Mouse (Mus musculus) ES-Bruce4 (cell line): ENCODE results near the gene Tbk1.

Source experiments
- CTCF ChIP-seq: IDR thresholded peaks from one replicate; pipeline ENCODE4 v1.8.1; 2011; ENCODE audit warnings: low read depth, low read length
- EP300 ChIP-seq: IDR thresholded peaks from 2 replicates; pipeline ENCODE4 v1.6.1; 2011; ENCODE audit warnings: low read depth, low read length; ENCODE audit not compliant: insufficient read depth
- POLR2A ChIP-seq: IDR thresholded peaks from one replicate; pipeline ENCODE4 v1.8.1; 2011; ENCODE audit warnings: low read length; ENCODE audit not compliant: insufficient read depth

- TF ChIP-seq POLR2A: no peak
- no peak for TF ChIP-seq CTCF
- no peak for TF ChIP-seq EP300
Observed at GRCm38 (mm10) chr10:121543577-121543976, 43.0 kb downstream of the Tbk1 start.
